Mouse (Mus musculus) adrenal gland (tissue): ENCODE results near the gene Olfr645.

ENCODE experiments used
- intact Hi-C: fragments of 180-260 bp; cut with DNase I; formaldehyde crosslinking; loops from one replicate; pipeline ENCODE4 v1.15.1; 2025
- long read RNA-seq, 2 experiments: library from polyadenylated mRNA; unstranded; transcript quantifications; one replicate each; pipeline ENCODE4 v2.0.0; 2020; ENCODE audit warnings: borderline replicate concordance in 1 of 2; ENCODE audit not compliant: insufficient replicate concordance in 1 of 2

The Olfr645 gene
- long read RNA-seq, experiment 1 = 0 reads
- long read RNA-seq, experiment 2 = 0 reads

GRCm38 (mm10) chr7:104085365-104085764 is at the start of gene Olfr645:
Gene Olfr645, minus strand, starts transcription at chr7:104085465.
- intact Hi-C loops = no loop called here

- intact Hi-C loops = no loop called here
Observed at GRCm38 (mm10) chr7:104129726-104130125, 44.5 kb upstream of the Olfr645 start, which contains the start of gene Ubqln5. Gene Ubqln5, minus strand, starts transcription at chr7:104129826.

GRCm38 (mm10) chr7:104104757-104104972 is 19.4 kb upstream of the Olfr645 start, which contains the start of gene Olfr646:
Gene Olfr646, plus strand, starts transcription at chr7:104104873.
- intact Hi-C loops = no loop called here

- intact Hi-C loops = no loop called here
Observed at GRCm38 (mm10) chr7:104103913-104104756, 18.9 kb upstream of the Olfr645 start.

DNA sequence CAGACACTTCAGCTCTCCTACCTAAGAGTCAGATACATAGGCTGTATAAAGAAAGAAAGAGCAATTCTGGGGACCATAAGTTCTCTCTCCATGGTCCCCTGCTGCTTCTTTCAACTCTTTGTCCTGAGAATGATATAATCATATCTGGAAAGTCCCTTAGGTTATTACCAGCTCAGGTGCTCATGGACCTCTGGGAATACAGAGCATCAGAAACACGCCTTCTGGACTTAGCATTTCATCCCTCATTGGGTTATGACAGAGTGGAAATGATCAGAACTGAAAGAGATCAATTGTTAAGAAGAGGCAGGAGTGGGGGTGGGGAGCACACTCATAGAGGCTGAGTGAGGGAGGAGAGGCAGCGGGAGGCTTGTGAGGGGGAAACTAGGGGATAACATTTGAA is 13.5 kb downstream of the Olfr645 start, which contains the start of gene Olfr644:
Olfr644 (minus strand) TSS at position 101 of the 400 bp plus-strand sequence.
- intact Hi-C loops = no loop called here

GRCm38 (mm10) chr7:104061345-104061744 is 23.9 kb downstream of the Olfr645 start, which contains the start of gene 4930516K23Rik:
Gene 4930516K23Rik, minus strand, starts transcription at chr7:104061445.
- intact Hi-C loops = no loop called here

DNA sequence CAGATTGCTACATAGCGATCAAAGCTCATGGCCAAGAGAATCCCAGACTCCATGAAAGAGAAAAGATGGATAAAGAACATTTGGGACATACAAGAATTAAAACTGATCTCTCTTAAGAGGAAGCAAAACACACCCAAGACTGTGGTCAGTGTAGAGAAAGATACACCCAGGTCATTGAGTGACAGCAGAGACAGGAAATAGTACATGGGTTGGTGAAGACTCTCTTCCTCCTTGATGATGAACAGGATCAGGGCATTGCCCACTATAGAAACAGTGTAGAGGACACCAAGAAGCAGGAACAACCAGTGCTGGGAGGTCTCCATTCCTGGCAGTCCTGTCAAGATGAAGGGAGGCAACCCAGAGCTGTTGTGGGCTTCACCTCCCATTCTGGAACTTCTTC is 26.1 kb downstream of the Olfr645 start:
- intact Hi-C loops = no loop called here

GRCm38 (mm10) chr7:104052566-104052965 is 32.7 kb downstream of the Olfr645 start, which contains the start of gene Olfr642:
Gene Olfr642, minus strand, starts transcription at chr7:104052666.
- intact Hi-C loops = no loop called here

- intact Hi-C loops = no loop called here
Observed at GRCm38 (mm10) chr7:104050745-104051144, 34.5 kb downstream of the Olfr645 start.

DNA sequence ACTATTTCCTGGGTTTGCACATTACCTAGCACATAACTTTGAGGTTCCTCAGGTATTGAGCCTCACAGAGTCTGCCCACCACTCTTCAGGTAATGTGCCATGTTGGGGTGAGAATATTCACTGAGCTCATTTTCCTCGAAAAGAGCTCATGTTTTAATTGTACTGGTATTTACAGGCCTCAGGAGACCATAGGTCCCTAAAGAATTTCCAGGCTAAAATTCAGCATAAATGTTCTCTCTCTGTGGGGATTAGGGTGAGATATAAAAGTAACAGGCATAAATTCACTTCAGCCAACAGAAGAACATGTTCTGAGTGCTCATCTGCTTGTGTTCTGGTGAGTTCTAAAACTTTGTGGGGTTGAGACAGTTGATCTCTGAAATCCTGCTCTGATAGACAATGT is 50.1 kb downstream of the Olfr645 start, which contains the start of gene Olfr641:
Olfr641 (plus strand) TSS at position 301 of the 400 bp plus-strand sequence.
- intact Hi-C loops = no loop called here
